Mouse (Mus musculus): ENCODE data around the gene Lnx2. TPM values are rescaled to one million over a fixed set of nuclear protein-coding genes. Genes with fewer than 3 reads are reported as not detected.

Lnx2 gene
- total RNA-seq, 2 experiments from 2014 or later: 19.1 to 19.8 TPM

DNA sequence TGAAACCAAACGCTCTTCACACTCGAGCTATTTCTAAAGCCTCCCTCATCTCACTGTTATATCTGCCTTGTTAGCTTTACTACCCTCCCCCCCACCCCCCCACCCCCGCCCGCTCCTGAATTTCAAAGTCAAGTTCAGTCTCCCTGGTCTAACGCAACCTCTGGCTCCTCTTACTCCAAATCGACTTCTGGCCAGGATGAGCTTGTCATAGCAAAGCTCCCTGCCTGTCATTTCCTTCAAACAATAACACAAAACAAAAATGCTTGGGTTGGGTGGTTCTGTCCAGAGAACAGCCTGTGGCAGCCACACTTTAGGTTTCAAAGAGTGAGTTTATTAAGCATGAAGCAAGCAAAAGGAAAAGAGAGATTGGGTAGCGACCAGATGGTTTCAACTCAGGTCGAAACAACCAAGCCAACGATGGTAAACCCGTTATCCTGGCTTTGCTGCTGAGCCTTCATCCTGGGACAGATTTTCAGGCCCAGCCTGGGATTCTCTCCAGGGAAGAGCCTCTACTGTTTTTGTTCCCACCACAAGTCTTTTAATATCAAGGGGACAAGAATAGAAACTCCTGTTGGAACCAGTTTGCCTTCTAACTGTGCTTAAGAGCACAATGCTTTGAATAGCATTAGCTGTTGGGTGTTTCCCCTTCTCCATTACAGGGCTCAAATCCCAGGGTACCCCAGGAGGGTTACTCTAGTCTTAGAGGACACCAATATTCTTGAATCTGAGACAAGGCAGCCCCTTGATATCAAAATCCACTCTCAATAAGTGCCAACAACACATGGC, 104.4 kb downstream of the Lnx2 start:
- DNase-seq (ENCODE audit: low spot score in 2 of 2): no peak

GRCm38 (mm10) chr5:146968695-146969393, 107.5 kb downstream of the Lnx2 start:
- no peak for DNase-seq (ENCODE audit: low spot score in 2 of 2)

Other genes with a start within 250 kb of the Lnx2 start
- gene Rpl21, start 243.7 kb downstream of the Lnx2 start, total RNA-seq (2021): 100 to 1,000 TPM; 378 to 411 TPM
- 10 to 100 TPM in 1 of 2 experiments, 1 to 10 TPM in 1; 8.5 to 18.1 TPM for gene Rasl11a, start 231.5 kb downstream of the Lnx2 start, total RNA-seq (2021)
- 10 to 100 TPM; 40.7 to 45.2 TPM for gene Gtf3a, start 127.9 kb downstream of the Lnx2 start, total RNA-seq (2021)
- gene Mtif3, start 112.8 kb downstream of the Lnx2 start, total RNA-seq (2021): 10 to 100 TPM; 26.2 to 27.9 TPM
- 100 to 1,000 TPM; 131 to 133 TPM for gene Polr1d, start 464 bp upstream of the Lnx2 start, total RNA-seq (2021)
- gene Gsx1, start 112.1 kb upstream of the Lnx2 start, total RNA-seq (2021): not detected
- gene Pdx1, start 193.4 kb upstream of the Lnx2 start, total RNA-seq (2021): 1 to 10 TPM in 1 of 2 experiments, not detected in 1; 1.8 TPM
- gene Cdx2, start 230.7 kb upstream of the Lnx2 start, total RNA-seq (2021): not detected
- gene Urad, start 245.9 kb upstream of the Lnx2 start, total RNA-seq (2021): 1 to 10 TPM; 1.1 to 7.2 TPM

Data from adrenal gland, postnatal 4 days (tissue).